Mouse (Mus musculus) cortical plate, adult 2 months (tissue): ENCODE data around the gene Fabp2. TPM values are rescaled to one million over a fixed set of nuclear protein-coding genes. Genes with fewer than 3 reads are reported as not detected.
"Not testable (repeated sequence)": the region's sequence is repeated elsewhere in the genome, so short reads cannot be mapped to it uniquely, and the experiment has no call there.

Experiments
- H3K27ac ChIP-seq: fragments of 200-500 bp; 2 replicates; pipeline ENCODE4 v1.5.1; 2012; ENCODE audit warnings: low read length, control low read depth, inconsistent platforms; ENCODE audit not compliant: insufficient read depth
- H3K4me1 ChIP-seq: fragments of 200-500 bp; 2 replicates; pipeline ENCODE4 v1.6.1; 2011; ENCODE audit warnings: low read length; ENCODE audit not compliant: control insufficient read depth, insufficient read depth
- H3K4me3 ChIP-seq: fragments of 200-500 bp; 2 replicates; pipeline ENCODE4 v1.5.1; 2011; ENCODE audit warnings: mild to moderate bottlenecking, low read length, control low read depth; ENCODE audit not compliant: insufficient read depth
- CTCF ChIP-seq: fragments of 200-500 bp; IDR thresholded peaks from 2 replicates; pipeline ENCODE4 v1.5.1; 2011; ENCODE audit warnings: mild to moderate bottlenecking, control low read depth, low read length; ENCODE audit not compliant: insufficient read depth; ENCODE audit errors: extremely low read depth
- POLR2A ChIP-seq: fragments of 200-500 bp; IDR thresholded peaks from 2 replicates; pipeline ENCODE4 v1.6.1; 2011; ENCODE audit warnings: mild to moderate bottlenecking, low read length, control low read depth; ENCODE audit not compliant: insufficient read depth; ENCODE audit errors: extremely low read depth
- polyA plus RNA-seq: library from polyadenylated mRNA; depleted of rRNA; stranded (reverse); fragments of >200 nt; gene quantifications from 2 replicates; pipeline ENCODE4 v1.2.3, GENCODE M21; 2012

Gene Fabp2
- polyA plus RNA-seq, 1 experiment = not detected

DNA sequence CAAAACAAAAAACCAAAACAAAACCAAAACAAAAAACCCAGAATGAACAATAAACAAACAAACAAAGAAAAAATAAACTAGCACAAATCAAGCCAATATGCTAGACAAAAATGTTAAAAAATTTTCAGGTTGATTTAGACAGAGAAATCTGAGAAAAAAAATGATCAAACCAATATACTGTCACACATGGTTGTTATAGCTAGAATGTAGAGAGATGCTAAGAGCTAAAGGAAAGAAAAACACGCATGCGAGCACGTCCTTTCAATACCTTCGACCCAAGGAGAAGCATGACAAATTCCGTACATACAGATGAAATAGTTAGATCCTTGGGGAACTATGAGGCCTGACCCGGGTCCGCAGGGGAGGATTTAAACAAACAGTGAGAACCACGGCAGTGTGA is 24.4 kb downstream of the Fabp2 start, which contains the start of gene Gm10959:
Gene Gm10959, minus strand, starts transcription at position 101 of the 400 bp plus-strand sequence.
- Histone ChIP-seq H3K27ac (no peak within 1 kb of the TSS), H3K4me3 (no peak within 1 kb of the TSS), H3K4me1 (no peaks in the 10 kb centered on the region)
- TF ChIP-seq CTCF (no peak), POLR2A (no peak)

DNA sequence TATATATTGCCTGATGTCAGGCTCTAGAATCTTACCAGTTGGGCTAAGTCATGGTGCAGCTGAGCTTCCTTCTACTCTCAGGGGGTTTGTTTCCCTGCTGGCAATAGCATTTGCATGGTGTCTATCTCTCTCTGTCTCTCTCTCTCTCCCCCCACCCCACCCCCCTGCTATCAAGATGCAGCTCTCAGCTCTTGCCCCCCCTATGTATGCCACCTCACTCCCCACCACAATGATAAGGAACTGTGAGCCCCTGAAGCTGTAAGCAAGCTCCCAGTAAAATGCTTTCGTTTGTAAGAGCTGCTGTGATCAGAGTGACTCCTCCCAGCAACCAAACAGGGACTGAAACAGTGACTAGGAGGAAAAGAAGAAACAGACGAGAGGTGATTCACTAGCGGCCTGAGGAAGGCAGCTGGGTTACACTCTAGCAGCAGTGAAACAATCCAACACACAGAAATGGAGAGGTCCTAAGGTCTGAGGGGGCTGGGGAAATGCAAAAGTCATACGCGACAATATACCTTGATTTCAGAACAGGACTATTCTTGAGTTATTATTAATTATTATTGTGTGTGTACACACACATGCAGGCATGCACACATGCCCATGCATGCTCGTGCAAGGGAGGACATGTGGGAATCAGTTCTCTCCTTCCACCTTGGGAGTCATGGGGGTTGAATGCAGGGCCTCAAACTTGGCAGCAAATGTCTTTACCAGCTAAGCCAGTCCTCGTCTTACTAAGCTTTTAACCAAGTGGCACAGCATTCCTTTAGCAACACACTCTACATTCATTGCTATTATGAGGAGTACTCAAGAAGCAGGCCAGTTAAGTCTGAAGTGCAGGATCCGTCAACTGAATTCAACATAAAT is 25.9 kb downstream of the Fabp2 start:
- H3K27ac ChIP-seq = no peak overlapping the region
- no peaks in the 10 kb centered on the region for H3K4me1 ChIP-seq
- TF ChIP-seq POLR2A = no peak
- no peak for TF ChIP-seq CTCF
- H3K4me3 ChIP-seq = no peak overlapping the region

DNA sequence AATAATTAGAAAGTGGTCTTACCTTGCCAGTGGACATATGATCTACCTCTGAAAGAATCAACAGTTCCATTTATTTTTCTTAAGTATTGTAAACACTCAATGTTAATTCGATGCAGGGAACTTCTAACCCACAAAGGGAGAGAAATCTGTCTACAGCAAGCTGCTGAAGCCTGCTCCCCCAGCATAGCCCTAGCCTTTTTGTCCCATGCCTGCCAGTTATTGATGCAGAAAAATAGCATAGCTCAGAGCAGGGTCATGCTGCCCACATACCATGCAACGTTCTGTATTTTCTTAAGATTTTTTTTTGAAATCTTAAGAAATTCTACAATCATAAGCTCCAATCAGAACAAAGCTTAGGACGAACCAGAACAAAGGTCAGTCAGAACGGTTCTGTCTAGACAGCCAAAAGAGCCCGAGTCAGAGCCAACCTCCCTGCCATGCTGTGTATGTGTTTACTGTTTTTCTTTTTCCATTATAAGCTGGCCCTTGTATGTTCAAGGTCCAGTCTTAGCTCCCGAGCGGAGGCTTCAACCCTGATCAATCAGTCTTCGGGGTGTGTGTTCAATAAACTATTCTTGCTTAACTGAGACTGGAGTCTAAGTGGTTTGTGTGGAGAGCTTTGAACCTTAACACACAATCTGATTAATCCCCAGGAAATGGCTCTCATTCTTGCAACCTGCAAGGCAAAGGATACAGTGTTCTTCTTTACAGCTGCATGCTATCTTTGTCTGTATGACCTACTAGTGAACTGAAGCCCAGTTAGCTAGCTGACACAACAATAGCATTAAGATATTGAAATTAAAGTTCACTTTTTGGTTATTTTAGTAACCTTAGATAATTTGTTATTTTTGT is 27.0 kb downstream of the Fabp2 start:
- Histone ChIP-seq H3K4me1 (no peaks in the 10 kb centered on the region), H3K27ac (no peak overlapping the region), H3K4me3 (no peak overlapping the region)
- TF ChIP-seq POLR2A (no peak), CTCF (no peak)

DNA sequence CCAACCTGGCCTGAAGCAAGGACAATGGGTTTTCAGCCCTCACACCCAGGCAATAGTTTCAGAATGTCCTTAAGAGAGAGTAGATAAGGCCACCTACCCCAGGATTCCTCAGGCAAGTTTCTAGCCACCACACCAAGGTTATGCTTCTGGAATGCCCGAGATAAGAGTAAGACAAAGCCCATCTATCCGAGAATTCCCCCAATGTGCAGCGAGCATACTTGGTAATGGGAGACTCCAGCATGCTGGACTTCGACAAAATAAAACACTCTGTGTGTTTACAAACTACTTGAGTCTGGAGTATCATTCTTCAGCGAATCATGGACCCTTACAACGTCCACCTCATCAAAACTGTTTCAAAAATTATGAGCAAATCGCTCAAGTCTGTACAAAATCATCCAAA is 28.3 kb downstream of the Fabp2 start:
- H3K27ac ChIP-seq = no peak overlapping the region
- no peak overlapping the region; the same call in 1 of the 2 replicates for H3K4me3 ChIP-seq
- no peak for TF ChIP-seq POLR2A
- no peak for TF ChIP-seq CTCF
- no peaks in the 10 kb centered on the region for H3K4me1 ChIP-seq

DNA sequence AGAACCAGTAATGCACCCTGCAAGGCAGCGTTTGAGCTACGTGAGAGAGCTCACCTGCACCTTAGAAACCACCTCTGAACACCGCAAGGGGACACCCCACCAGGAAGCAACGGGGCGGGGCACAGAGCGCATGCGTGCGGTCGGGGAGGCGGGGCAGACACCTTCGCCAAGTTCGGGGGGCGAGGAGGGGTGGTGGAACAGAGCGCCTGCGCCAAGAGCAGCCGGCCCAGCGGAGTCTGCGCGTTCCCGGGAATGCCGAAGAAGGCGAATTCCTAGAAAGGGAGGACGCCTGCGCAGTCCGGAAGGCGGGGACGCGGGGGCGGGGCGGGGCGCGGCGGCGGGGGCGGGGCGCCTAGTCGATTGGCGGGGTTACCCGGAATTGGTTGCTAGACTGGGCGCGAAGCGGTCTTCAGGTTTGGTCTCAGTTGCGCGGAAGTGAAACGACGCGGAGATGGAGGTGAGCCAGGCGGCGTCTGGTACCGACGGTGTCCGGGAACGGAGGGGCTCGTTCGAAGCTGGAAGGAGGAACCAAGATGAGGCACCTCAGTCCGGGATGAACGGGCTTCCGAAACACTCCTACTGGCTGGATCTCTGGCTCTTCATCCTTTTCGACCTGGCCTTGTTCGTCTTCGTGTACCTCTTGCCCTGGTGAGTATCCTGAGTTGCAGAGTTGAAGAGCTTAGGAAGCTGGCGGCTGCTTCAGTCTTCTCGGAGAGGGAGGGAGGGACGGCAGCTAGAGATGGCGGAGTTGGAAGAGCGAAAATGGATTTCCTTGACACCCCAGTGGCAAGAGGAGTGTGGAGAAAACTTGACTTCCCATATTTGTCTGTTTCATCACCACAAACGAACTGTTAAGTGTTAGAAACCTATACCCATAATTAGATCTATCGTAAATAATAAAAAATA is 29.4 kb downstream of the Fabp2 start, which contains the start of gene 1810037I17Rik:
Gene 1810037I17Rik, plus strand, starts transcription at position 195 of the 906 bp plus-strand sequence.
- TF ChIP-seq CTCF (0 out of 2 replicates have a peak, but pooled peaks have one; percentile 4), POLR2A (peak; percentile 84)
- Histone ChIP-seq H3K4me1 (no peaks in the 10 kb centered on the region), H3K27ac (peak within 1 kb of the TSS; percentile 65), H3K4me3 (peak within 1 kb of the TSS; percentile 90)

DNA sequence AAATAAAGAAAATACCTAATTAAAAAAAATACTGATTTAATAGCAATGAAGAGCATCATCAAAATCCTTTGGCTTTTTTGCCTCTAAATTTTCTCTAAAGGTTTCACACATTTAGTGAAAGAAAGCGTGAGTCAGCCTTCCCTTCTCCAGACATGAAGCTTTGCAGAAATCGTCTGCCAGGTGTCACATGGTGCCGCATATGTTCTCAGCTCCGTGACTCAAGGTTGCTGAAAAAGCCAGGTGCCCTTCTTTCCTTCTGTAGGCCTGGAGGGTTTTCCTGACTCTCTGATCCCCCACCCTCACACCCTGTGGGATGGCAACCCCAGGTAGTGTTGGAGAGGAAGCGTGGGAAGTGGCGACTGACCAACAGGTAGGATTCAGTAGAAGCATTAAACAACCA is 34.9 kb downstream of the Fabp2 start:
- Histone ChIP-seq H3K4me3 (no peak overlapping the region), H3K4me1 (peaks cover 2% of the 10 kb centered on the region), H3K27ac (peak overlapping the region; percentile 3; the same call in 1 of the 2 replicates)
- no peak for TF ChIP-seq POLR2A
- TF ChIP-seq CTCF = no peak

DNA sequence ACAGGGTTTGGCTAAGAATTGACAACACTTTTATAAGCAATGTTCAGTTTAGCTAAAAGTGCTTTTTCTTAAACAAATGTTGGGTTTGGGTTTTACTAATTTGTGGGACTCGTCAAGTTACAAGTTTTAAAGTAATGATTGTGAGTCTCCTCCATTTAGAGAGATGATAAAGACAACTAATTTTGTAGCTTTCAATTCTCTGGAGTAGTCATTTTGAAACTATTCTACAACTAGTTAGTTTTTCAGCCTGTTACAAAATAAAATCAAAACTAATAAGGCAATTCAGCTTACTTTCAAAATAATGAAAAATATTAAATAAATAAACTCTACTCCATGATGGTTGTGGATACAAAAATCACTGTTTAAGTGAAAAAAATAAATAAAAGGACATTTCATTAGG is 37.6 kb downstream of the Fabp2 start:
- Histone ChIP-seq H3K27ac (no peak overlapping the region), H3K4me1 (peaks cover 2% of the 10 kb centered on the region), H3K4me3 (no peak overlapping the region)
- TF ChIP-seq CTCF = no peak
- no peak for TF ChIP-seq POLR2A

DNA sequence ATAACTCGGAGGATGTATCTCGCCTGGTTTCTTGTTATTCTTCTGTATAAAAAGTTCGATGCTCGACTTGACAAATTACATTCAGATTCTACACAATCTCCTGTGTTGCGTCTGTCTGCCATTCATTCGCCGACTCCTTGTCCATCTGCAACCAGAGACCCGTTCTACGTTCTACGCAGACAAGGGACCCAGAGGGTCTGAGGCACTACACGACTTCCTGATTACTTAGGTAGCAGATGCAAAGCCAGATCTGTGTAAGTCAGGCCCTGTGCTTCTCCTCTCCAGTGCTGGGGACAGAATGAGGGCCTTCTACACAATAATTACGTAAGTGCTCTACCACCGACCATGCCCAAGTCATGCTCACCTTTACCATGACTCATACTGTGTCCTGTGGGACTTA is 42.3 kb downstream of the Fabp2 start:
- H3K4me1 ChIP-seq, H3K27ac ChIP-seq, H3K4me3 ChIP-seq: not testable (repeated sequence)

DNA sequence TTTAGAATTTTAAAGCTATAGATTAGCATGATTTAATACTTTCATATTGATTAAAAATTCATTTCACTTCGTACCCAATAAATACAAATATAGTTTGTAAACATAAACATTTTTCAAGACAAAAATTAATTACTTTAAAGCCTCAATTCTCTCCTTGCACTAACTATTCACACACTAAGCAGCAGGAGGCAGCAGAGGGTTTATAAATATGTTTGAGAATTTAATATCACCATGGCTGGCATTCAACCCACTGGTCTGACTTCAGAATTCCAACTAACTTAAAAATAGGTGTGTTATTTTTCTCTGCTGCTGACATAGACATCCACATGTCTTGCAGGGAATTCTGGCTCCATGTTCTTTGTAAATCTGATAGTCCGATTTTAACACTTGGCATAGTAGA is 44.3 kb downstream of the Fabp2 start:
- Histone ChIP-seq H3K4me3 (no peak overlapping the region), H3K4me1 (no peaks in the 10 kb centered on the region; the same call in 1 of the 2 replicates), H3K27ac (no peak overlapping the region)
- TF ChIP-seq CTCF (0 out of 2 replicates have a peak, but pooled peaks have one; percentile 2), POLR2A (no peak)
